Mouse (Mus musculus) thymus, adult 2 months (tissue): ENCODE measurements at regions not wholly inside any gene's neighbourhood (a gene's known extent, or its start where the extent isn't known, plus 50 kb on each side); places are given as distances from the start of the nearest gene placed in this dataset.

Experiments
- DNase-seq: peaks from one replicate; pipeline ENCODE4 v3.0.0; 2021
- H3K27ac ChIP-seq: fragments of 200-500 bp; 2 replicates; pipeline ENCODE4 v1.5.1; 2012; ENCODE audit warnings: low read length, control low read depth; ENCODE audit not compliant: control insufficient read depth, insufficient read depth
- H3K27me3 ChIP-seq: fragments of 200-500 bp; 2 replicates; pipeline ENCODE4 v1.6.1; 2012; ENCODE audit warnings: mild to moderate bottlenecking, low read length, moderate library complexity, mixed read lengths; ENCODE audit not compliant: control insufficient read depth, insufficient read depth
- H3K36me3 ChIP-seq: fragments of 200-500 bp; 2 replicates; pipeline ENCODE4 v1.6.1; 2012; ENCODE audit warnings: mild to moderate bottlenecking, low read length, moderate library complexity; ENCODE audit not compliant: control insufficient read depth, insufficient read depth
- H3K4me1 ChIP-seq: fragments of 200-500 bp; replicated peaks from 2 replicates; pipeline ENCODE4 v1.6.1; 2012; ENCODE audit warnings: low read length; ENCODE audit not compliant: control insufficient read depth, insufficient read depth
- H3K4me3 ChIP-seq: fragments of 200-500 bp; 2 replicates; pipeline ENCODE4 v1.5.1; 2012; ENCODE audit warnings: mild to moderate bottlenecking, low read length, control low read depth, moderate library complexity; ENCODE audit not compliant: control insufficient read depth, insufficient read depth
- CTCF ChIP-seq: fragments of 200-500 bp; IDR thresholded peaks from 2 replicates; pipeline ENCODE4 v1.5.1; 2012; ENCODE audit warnings: mild to moderate bottlenecking, control low read depth, low read length, moderate library complexity, borderline replicate concordance; ENCODE audit not compliant: control insufficient read depth, poor library complexity, insufficient read depth; ENCODE audit errors: extremely low read depth
- POLR2A ChIP-seq: fragments of 200-500 bp; IDR thresholded peaks from 2 replicates; pipeline ENCODE4 v1.6.1; 2012; ENCODE audit warnings: mild to moderate bottlenecking, low read length, control low read depth, moderate library complexity; ENCODE audit not compliant: control insufficient read depth, poor library complexity, insufficient read depth; ENCODE audit errors: extremely low read depth
- whole genome bisulfite sequencing: fragments of 180-500 bp; shearing (Covaris S2); methylation state at CpG from one replicate; pipeline ENCODE4 v1.1.7; 2018; 5-methylcytosine and 5-hydroxymethylcytosine counted together

DNA sequence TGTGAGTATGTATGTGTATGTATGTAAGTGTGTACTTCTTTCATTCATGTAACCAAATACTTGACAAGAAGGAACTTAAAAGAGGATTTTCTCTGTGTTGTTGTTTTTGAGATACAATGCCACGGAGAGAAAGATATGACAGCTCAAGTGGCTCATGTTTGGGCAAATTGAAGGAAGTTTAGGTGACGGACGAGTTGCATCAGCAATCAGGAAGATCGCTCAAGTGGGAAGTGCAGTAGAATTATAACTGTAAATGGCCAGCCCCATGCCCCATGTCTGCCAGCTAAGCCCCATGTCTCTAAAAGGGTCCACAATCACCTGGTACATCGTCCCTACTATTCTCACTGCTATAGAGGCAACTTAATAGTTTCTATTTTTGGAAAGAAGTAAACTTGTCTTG is 896.6 kb upstream of the Lrrc6 start:
- DNase-seq = no peak
- WGBS = 94% methylated on average over 5 of the region's 5 CpGs
- Histone ChIP-seq H3K27ac (no peak overlapping the region), H3K36me3 (no peaks in the 10 kb centered on the region), H3K4me3 (no peak overlapping the region), H3K27me3 (no peaks in the 10 kb centered on the region), H3K4me1 (no peaks in the 10 kb centered on the region)
- no peak for TF ChIP-seq POLR2A
- TF ChIP-seq CTCF = no peak

DNA sequence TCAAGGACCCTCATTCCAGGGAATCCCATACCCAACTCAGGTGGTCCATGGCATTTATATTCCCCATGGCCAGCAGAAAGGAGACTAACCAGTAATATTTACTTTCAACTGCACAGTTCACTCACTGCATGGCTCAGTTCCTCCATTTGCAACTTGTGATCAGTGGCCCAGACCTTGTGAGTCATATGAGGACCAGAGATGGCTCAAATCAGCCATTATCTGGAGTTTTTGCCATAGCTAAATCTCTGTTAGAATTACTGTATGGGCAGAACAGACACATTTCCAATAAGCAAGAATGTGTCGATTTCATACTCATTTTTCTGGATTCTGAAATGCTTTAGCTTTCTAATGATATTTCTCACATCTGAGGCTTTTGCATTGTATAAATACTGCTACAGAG is 894.4 kb upstream of the Lrrc6 start:
- TF ChIP-seq POLR2A = no peak
- TF ChIP-seq CTCF = no peak
- no peaks in the 10 kb centered on the region for H3K4me1 ChIP-seq
- H3K36me3 ChIP-seq = no peaks in the 10 kb centered on the region
- WGBS = 100% methylated on average over 1 of the region's 1 CpGs
- no peaks in the 10 kb centered on the region for H3K27me3 ChIP-seq
- H3K27ac ChIP-seq = no peak overlapping the region
- H3K4me3 ChIP-seq = no peak overlapping the region
- no peak for DNase-seq

DNA sequence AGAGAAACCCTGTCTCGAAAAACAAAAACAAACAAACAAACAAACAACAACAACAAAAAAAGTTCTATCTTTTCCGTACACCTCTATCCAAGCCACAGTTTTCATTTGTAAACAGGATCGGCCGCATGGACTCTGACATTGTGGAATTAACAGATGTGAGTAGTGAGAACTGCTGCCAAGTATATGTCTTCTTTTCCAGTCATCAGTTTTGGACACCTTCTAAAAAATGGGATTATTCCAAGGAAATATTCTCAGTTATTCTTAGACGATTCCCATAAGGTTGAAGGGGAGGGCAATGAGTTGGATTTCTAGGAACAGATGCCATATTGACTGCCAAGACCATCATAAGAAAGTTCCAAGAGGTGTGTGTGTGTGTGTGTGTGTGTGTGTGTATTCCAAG is 891.2 kb upstream of the Lrrc6 start:
- TF ChIP-seq CTCF = no peak
- TF ChIP-seq POLR2A = no peak
- no peak for DNase-seq
- Histone ChIP-seq H3K27ac (no peak overlapping the region), H3K36me3 (no peaks in the 10 kb centered on the region), H3K4me3 (no peak overlapping the region), H3K4me1 (no peaks in the 10 kb centered on the region), H3K27me3 (no peaks in the 10 kb centered on the region)
- 93% methylated on average over 5 of the region's 5 CpGs for WGBS

DNA sequence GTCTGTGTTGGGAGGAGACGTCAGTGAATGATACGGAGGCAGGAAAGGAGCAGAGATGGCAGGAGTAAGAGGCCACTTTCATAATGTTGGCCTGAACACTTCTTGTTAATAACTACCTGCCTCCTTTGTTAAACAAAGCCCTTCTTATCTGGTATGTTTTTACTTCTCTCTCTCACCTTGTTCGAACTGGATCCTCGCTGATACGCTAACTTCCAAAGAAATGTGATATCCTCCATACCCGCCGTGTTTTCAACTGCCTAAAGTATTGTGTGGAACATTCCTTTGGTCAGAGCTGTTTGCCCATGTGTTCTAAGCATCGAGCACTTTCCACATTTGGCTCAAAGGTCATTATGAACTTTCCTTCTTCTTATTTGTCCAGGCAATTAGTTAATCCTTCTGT is 887.8 kb upstream of the Lrrc6 start:
- Histone ChIP-seq H3K27ac (no peak overlapping the region), H3K4me1 (no peaks in the 10 kb centered on the region), H3K36me3 (no peaks in the 10 kb centered on the region), H3K27me3 (no peaks in the 10 kb centered on the region), H3K4me3 (no peak overlapping the region)
- 95% methylated on average over 8 of the region's 8 CpGs for WGBS
- TF ChIP-seq POLR2A (no peak), CTCF (no peak)
- no peak for DNase-seq

DNA sequence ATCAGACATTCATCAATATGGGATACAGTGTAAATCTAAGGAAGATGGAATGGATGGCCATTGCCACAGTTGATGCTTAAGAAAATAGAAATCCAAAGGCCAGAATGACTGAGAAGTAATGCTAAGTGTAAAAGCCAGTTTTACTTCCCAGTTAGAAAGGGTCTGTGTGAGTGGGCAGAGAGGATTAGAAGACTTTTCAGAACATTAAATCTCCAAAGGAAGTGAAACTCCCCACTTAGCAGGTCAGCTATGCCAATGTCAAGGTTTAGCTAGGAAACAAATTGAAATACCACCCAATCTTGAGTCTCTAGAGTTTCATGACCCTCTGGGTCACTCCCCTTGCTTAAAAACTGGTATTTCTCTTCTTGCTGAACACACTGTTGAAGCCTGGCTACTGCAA is 886.2 kb upstream of the Lrrc6 start:
- Histone ChIP-seq H3K4me1 (no peaks in the 10 kb centered on the region), H3K4me3 (no peak overlapping the region), H3K27me3 (no peaks in the 10 kb centered on the region), H3K27ac (no peak overlapping the region), H3K36me3 (no peaks in the 10 kb centered on the region)
- no peak for TF ChIP-seq CTCF
- TF ChIP-seq POLR2A = no peak
- no peak for DNase-seq

DNA sequence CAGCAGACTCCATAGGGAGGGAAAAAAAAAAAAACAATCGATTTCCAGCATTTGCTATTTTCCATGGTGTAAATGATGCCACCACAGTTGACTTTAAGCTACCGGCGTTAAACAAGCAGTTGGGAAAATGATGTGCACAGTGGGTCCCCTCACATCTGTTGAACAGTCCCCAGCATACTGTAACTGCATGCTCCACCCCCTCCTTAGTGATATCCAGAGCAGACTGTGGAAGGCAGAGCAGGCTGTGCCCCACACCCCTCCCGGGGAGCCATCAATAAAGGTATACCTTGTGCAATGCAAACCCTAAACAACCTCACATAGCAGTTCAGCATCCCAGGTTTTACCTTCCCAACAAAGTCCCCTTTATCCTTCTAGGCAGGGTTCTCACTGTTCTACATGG is 872.9 kb upstream of the Lrrc6 start:
- no peak for TF ChIP-seq CTCF
- TF ChIP-seq POLR2A = no peak
- no peaks in the 10 kb centered on the region for H3K4me1 ChIP-seq
- DNase-seq = no peak
- WGBS = 95% methylated on average over 4 of the region's 4 CpGs
- H3K36me3 ChIP-seq = no peaks in the 10 kb centered on the region
- no peak overlapping the region for H3K27ac ChIP-seq
- no peaks in the 10 kb centered on the region for H3K27me3 ChIP-seq
- no peak overlapping the region for H3K4me3 ChIP-seq

DNA sequence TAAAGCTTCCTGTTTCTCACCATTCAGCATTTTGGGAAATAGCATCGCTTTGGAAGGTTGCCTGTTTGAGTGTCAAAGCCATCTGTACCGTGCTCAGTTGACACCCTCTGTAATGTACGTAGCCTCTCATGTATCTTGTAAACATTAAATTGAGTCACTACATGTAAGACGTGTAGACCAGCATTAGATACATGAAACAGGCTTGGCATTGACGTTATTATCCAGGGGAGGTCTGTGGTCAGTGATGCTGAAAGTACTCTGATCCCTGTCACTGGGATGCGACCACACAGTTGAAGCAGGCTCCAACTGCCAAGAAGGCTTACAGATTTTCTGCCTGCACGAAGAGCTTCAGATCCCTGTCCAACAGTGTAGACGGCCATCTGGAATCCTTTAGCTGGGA is 872.3 kb upstream of the Lrrc6 start:
- no peaks in the 10 kb centered on the region for H3K36me3 ChIP-seq
- WGBS = 96% methylated on average over 8 of the region's 8 CpGs
- DNase-seq = no peak

More for the DNA sequence above, 872.3 kb upstream of the Lrrc6 start:
- Histone ChIP-seq H3K4me1 (no peaks in the 10 kb centered on the region), H3K27ac (no peak overlapping the region), H3K27me3 (no peaks in the 10 kb centered on the region), H3K4me3 (no peak overlapping the region)
- TF ChIP-seq POLR2A (no peak), CTCF (no peak)
